Mouse (Mus musculus) megakaryocyte, embryonic 14.5 days (primary cell): ENCODE data around the gene Pnpla7.

Source experiments
- FLI1 ChIP-seq: IDR thresholded peaks from 2 replicates; pipeline ENCODE4 v1.6.1; 2012; ENCODE audit warnings: low read length, inconsistent platforms, mixed read lengths
- GATA1 ChIP-seq: IDR thresholded peaks from 3 replicates; pipeline ENCODE4 v1.6.1; 2012; ENCODE audit warnings: mixed read lengths, low read length, inconsistent platforms, borderline replicate concordance

DNA sequence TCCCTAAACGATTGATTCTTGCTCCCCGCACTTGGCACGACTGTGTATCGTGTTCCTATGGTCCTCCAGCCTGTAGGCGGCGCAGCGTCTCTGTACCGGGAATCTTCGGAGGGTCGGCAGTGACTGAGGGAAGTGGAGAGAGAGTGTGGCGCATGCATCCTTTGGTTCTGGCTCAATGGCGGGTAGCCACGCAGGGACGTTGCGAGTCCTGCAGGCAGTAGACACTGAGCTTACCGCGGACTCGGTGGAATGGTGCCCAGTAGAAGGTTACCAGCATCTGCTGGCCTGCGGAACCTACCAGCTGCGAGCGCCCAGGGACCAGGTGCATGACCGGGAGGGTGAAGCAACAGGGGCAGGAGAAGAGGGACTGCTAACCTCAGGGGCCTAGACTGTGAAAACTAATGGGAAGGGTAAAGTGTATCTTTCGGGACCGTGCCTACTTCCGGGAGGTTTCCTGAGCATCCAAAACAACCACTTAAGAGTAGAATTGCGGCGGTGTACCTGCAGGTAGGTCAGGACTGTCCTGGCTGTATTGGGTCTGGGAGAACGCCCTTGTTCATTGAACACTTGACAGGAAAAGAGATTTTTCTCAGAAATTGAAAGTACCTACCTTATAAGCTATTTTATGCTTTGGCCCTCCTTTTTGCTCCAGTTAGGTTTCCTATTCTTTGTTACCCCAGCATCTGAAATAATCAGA is 13.4 kb upstream of the Pnpla7 start, which contains the start of gene Dph7:
- TF ChIP-seq GATA1 (no peak), FLI1 (no peak)
